Mouse (Mus musculus): ENCODE measurements around the gene Ulk4. TPM values are rescaled to one million over a fixed set of nuclear protein-coding genes. Genes with fewer than 3 reads are reported as not detected.

Ulk4 gene
- polyA plus RNA-seq, 1 experiment from 2014 or later, result 143 TPM

- no peak for ATAC-seq (ENCODE audit: insufficient number of reproducible peaks, low FRiP score, low TSS enrichment, low read depth)
- WGBS, result 82% methylated on average over 3 of the region's 3 CpGs
- Histone ChIP-seq H3K9ac (no peak overlapping the region), H3K4me3 (replicated peaks) (no peak overlapping the region), H3K36me3 (peaks cover 98% of the 10 kb centered on the region), H3K27ac (replicated peaks) (no peak overlapping the region; the same call in 1 of the 2 replicates), H3K4me2 (replicated peaks) (no peak overlapping the region), H3K4me1 (peaks cover 42% of the 10 kb centered on the region), H3K9me3 (replicated peaks) (no peaks in the 10 kb centered on the region), H3K27me3 (no peaks in the 10 kb centered on the region)
Observed at GRCm38 (mm10) chr9:120963720-120964119, 313.3 kb downstream of the Ulk4 start.

GRCm38 (mm10) chr9:120963104-120963503 lies 313.9 kb downstream of the Ulk4 start:
- no peaks in the 10 kb centered on the region for H3K9me3 ChIP-seq (replicated peaks)
- peaks cover 42% of the 10 kb centered on the region for H3K4me1 ChIP-seq
- H3K4me2 ChIP-seq (replicated peaks), result no peak overlapping the region
- WGBS, result 83% methylated on average over 4 of the region's 4 CpGs
- peak; percentile 44; the same call in 1 of the 2 replicates for ATAC-seq (ENCODE audit: insufficient number of reproducible peaks, low FRiP score, low TSS enrichment, low read depth)
- H3K4me3 ChIP-seq (replicated peaks), result no peak overlapping the region
- H3K27me3 ChIP-seq, result no peaks in the 10 kb centered on the region
- H3K9ac ChIP-seq, result no peak overlapping the region
- 0 out of 2 replicates have a peak overlapping the region, but pooled peaks have one; percentile 25 for H3K27ac ChIP-seq (replicated peaks)
- peaks cover 98% of the 10 kb centered on the region for H3K36me3 ChIP-seq

GRCm38 (mm10) chr9:120961969-120962700 lies 314.9 kb downstream of the Ulk4 start:
- H3K4me3 ChIP-seq (replicated peaks), result no peak overlapping the region
- no peaks in the 10 kb centered on the region for H3K9me3 ChIP-seq (replicated peaks)
- peaks cover 42% of the 10 kb centered on the region for H3K4me1 ChIP-seq
- no peaks in the 10 kb centered on the region for H3K27me3 ChIP-seq
- no peak overlapping the region for H3K4me2 ChIP-seq (replicated peaks)
- WGBS, result 58% methylated on average over 3 of the region's 3 CpGs
- no peak for ATAC-seq (ENCODE audit: insufficient number of reproducible peaks, low FRiP score, low TSS enrichment, low read depth)
- peaks cover 99% of the 10 kb centered on the region for H3K36me3 ChIP-seq
- no peak overlapping the region for H3K9ac ChIP-seq
- peak overlapping the region; percentile 29; the same call in 1 of the 2 replicates for H3K27ac ChIP-seq (replicated peaks)

GRCm38 (mm10) chr9:120961466-120961865 lies 315.5 kb downstream of the Ulk4 start:
- H3K9me3 ChIP-seq (replicated peaks), result no peaks in the 10 kb centered on the region
- peak overlapping the region; percentile 29; the same call in 1 of the 2 replicates for H3K27ac ChIP-seq (replicated peaks)
- no peak overlapping the region for H3K4me3 ChIP-seq (replicated peaks)
- peaks cover 99% of the 10 kb centered on the region for H3K36me3 ChIP-seq
- 63% methylated on average over 3 of the region's 3 CpGs for WGBS
- peaks cover 42% of the 10 kb centered on the region for H3K4me1 ChIP-seq
- H3K27me3 ChIP-seq, result no peaks in the 10 kb centered on the region
- H3K9ac ChIP-seq, result no peak overlapping the region
- no peak overlapping the region for H3K4me2 ChIP-seq (replicated peaks)
- no peak for ATAC-seq (ENCODE audit: insufficient number of reproducible peaks, low FRiP score, low TSS enrichment, low read depth)

- 71% methylated on average over 4 of the region's 4 CpGs for WGBS
- no peak for ATAC-seq (ENCODE audit: insufficient number of reproducible peaks, low FRiP score, low TSS enrichment, low read depth)
- Histone ChIP-seq H3K36me3 (peaks cover 99% of the 10 kb centered on the region), H3K9ac (no peak overlapping the region), H3K4me3 (replicated peaks) (no peak overlapping the region), H3K4me2 (replicated peaks) (no peak overlapping the region), H3K27ac (replicated peaks) (0 out of 2 replicates have a peak overlapping the region, but pooled peaks have one; percentile 9), H3K9me3 (replicated peaks) (no peaks in the 10 kb centered on the region), H3K4me1 (peaks cover 42% of the 10 kb centered on the region), H3K27me3 (no peaks in the 10 kb centered on the region)
Observed at GRCm38 (mm10) chr9:120960611-120961010, 316.4 kb downstream of the Ulk4 start.

GRCm38 (mm10) chr9:120959225-120959624 lies 317.8 kb downstream of the Ulk4 start:
- no peak overlapping the region for H3K4me3 ChIP-seq (replicated peaks)
- 79% methylated on average over 4 of the region's 4 CpGs for WGBS
- no peaks in the 10 kb centered on the region for H3K9me3 ChIP-seq (replicated peaks)
- no peak overlapping the region for H3K27ac ChIP-seq (replicated peaks)
- H3K9ac ChIP-seq, result no peak overlapping the region
- no peak for ATAC-seq (ENCODE audit: insufficient number of reproducible peaks, low FRiP score, low TSS enrichment, low read depth)
- no peaks in the 10 kb centered on the region for H3K27me3 ChIP-seq
- peaks cover 99% of the 10 kb centered on the region for H3K36me3 ChIP-seq
- H3K4me2 ChIP-seq (replicated peaks), result no peak overlapping the region
- H3K4me1 ChIP-seq, result peaks cover 36% of the 10 kb centered on the region

GRCm38 (mm10) chr9:120958560-120958959 lies 318.4 kb downstream of the Ulk4 start:
- Histone ChIP-seq H3K27ac (replicated peaks) (no peak overlapping the region; the same call in 1 of the 2 replicates), H3K9me3 (replicated peaks) (no peaks in the 10 kb centered on the region), H3K4me3 (replicated peaks) (no peak overlapping the region), H3K4me1 (peaks cover 29% of the 10 kb centered on the region), H3K9ac (no peak overlapping the region), H3K27me3 (no peaks in the 10 kb centered on the region), H3K4me2 (replicated peaks) (no peak overlapping the region), H3K36me3 (peaks cover 99% of the 10 kb centered on the region)
- WGBS, result 69% methylated on average over 6 of the region's 6 CpGs
- ATAC-seq (ENCODE audit: insufficient number of reproducible peaks, low FRiP score, low TSS enrichment, low read depth), result no peak

- H3K4me3 ChIP-seq (replicated peaks), result no peak overlapping the region
- WGBS, result 64% methylated on average over 5 of the region's 5 CpGs
Observed at GRCm38 (mm10) chr9:120958051-120958450, 318.9 kb downstream of the Ulk4 start.

GRCm38 (mm10) chr9:120951947-120952346 lies 325.1 kb downstream of the Ulk4 start:
- Histone ChIP-seq H3K4me1 (peaks cover 18% of the 10 kb centered on the region), H3K4me3 (replicated peaks) (no peak overlapping the region), H3K9me3 (replicated peaks) (no peaks in the 10 kb centered on the region), H3K27ac (replicated peaks) (no peak overlapping the region), H3K9ac (no peak overlapping the region), H3K36me3 (peaks cover 70% of the 10 kb centered on the region), H3K4me2 (replicated peaks) (no peak overlapping the region), H3K27me3 (no peaks in the 10 kb centered on the region)
- ATAC-seq (ENCODE audit: insufficient number of reproducible peaks, low FRiP score, low TSS enrichment, low read depth), result no peak
- 82% methylated on average over 3 of the region's 3 CpGs for WGBS

More at GRCm38 (mm10) chr9:120958051-120958450, 318.9 kb downstream of the Ulk4 start:
- Histone ChIP-seq H3K9ac (no peak overlapping the region), H3K36me3 (peaks cover 99% of the 10 kb centered on the region), H3K27ac (replicated peaks) (no peak overlapping the region), H3K4me1 (peaks cover 25% of the 10 kb centered on the region), H3K4me2 (replicated peaks) (no peak overlapping the region), H3K27me3 (no peaks in the 10 kb centered on the region), H3K9me3 (replicated peaks) (no peaks in the 10 kb centered on the region)
- ATAC-seq (ENCODE audit: insufficient number of reproducible peaks, low FRiP score, low TSS enrichment, low read depth), result no peak

- H3K27me3 ChIP-seq, result no peaks in the 10 kb centered on the region
- no peak overlapping the region for H3K27ac ChIP-seq (replicated peaks)
- H3K4me3 ChIP-seq (replicated peaks), result no peak overlapping the region
- no peaks in the 10 kb centered on the region for H3K9me3 ChIP-seq (replicated peaks)
- H3K4me2 ChIP-seq (replicated peaks), result no peak overlapping the region
- 91% methylated on average over 12 of the region's 12 CpGs for WGBS
- peaks cover 58% of the 10 kb centered on the region for H3K36me3 ChIP-seq
- H3K4me1 ChIP-seq, result peaks cover 25% of the 10 kb centered on the region
- no peak overlapping the region for H3K9ac ChIP-seq
- no peak for ATAC-seq (ENCODE audit: insufficient number of reproducible peaks, low FRiP score, low TSS enrichment, low read depth)
Observed at GRCm38 (mm10) chr9:120950761-120951160, 326.2 kb downstream of the Ulk4 start.

- H3K4me1 ChIP-seq, result peaks cover 43% of the 10 kb centered on the region
- H3K27ac ChIP-seq (replicated peaks), result 0 out of 2 replicates have a peak overlapping the region, but pooled peaks have one; percentile 4
- no peaks in the 10 kb centered on the region for H3K27me3 ChIP-seq
- H3K9ac ChIP-seq, result no peak overlapping the region
- WGBS, result 100% methylated on average over 1 of the region's 1 CpGs
- H3K36me3 ChIP-seq, result peaks cover 39% of the 10 kb centered on the region
- no peak; the same call in 1 of the 2 replicates for ATAC-seq (ENCODE audit: insufficient number of reproducible peaks, low FRiP score, low TSS enrichment, low read depth)
- no peak overlapping the region for H3K4me2 ChIP-seq (replicated peaks)
- H3K4me3 ChIP-seq (replicated peaks), result no peak overlapping the region
- no peaks in the 10 kb centered on the region for H3K9me3 ChIP-seq (replicated peaks)
Observed at GRCm38 (mm10) chr9:120948832-120949231, 328.2 kb downstream of the Ulk4 start.
